Mouse (Mus musculus) kidney, adult 9 months (tissue): ENCODE results near the gene Ano6.

ENCODE experiments used
- DNase-seq: peaks from one replicate; pipeline ENCODE4 v3.0.0; 2022

The Ano6 gene

GRCm38 (mm10) chr15:95790529-95791071 lies at the start of gene Ano6:
Gene Ano6 (plus strand): TSS chr15:95790843.
- peak; percentile 94 for DNase-seq

GRCm38 (mm10) chr15:95742955-95743354 lies 47.7 kb upstream of the Ano6 start:
- DNase-seq: no peak

- DNase-seq: peak; percentile 39
Observed at GRCm38 (mm10) chr15:95743856-95744255, 46.8 kb upstream of the Ano6 start.

- no peak for DNase-seq
Observed at GRCm38 (mm10) chr15:95745346-95746106, 45.1 kb upstream of the Ano6 start.

- no peak for DNase-seq
Observed at GRCm38 (mm10) chr15:95746513-95746912, 44.1 kb upstream of the Ano6 start.

- DNase-seq: no peak
Observed at GRCm38 (mm10) chr15:95746955-95747931, 43.4 kb upstream of the Ano6 start.

- DNase-seq: no peak
Observed at GRCm38 (mm10) chr15:95749216-95749615, 41.4 kb upstream of the Ano6 start.

- no peak for DNase-seq
Observed at GRCm38 (mm10) chr15:95750038-95750437, 40.6 kb upstream of the Ano6 start.

- DNase-seq: no peak
Observed at GRCm38 (mm10) chr15:95751832-95752676, 38.6 kb upstream of the Ano6 start.

GRCm38 (mm10) chr15:95752677-95753019 lies 38.0 kb upstream of the Ano6 start:
- DNase-seq: no peak

GRCm38 (mm10) chr15:95753031-95753430 lies 37.6 kb upstream of the Ano6 start:
- DNase-seq: no peak

- DNase-seq: peak; percentile 58
Observed at GRCm38 (mm10) chr15:95757169-95757568, 33.5 kb upstream of the Ano6 start.

GRCm38 (mm10) chr15:95758069-95758468 lies 32.6 kb upstream of the Ano6 start:
- no peak for DNase-seq

- no peak for DNase-seq
Observed at GRCm38 (mm10) chr15:95758696-95759434, 31.8 kb upstream of the Ano6 start.

- DNase-seq: no peak
Observed at GRCm38 (mm10) chr15:95759857-95760256, 30.8 kb upstream of the Ano6 start.

GRCm38 (mm10) chr15:95761420-95761819 lies 29.2 kb upstream of the Ano6 start:
- DNase-seq: no peak

GRCm38 (mm10) chr15:95762661-95763303 lies 27.9 kb upstream of the Ano6 start:
- DNase-seq: peak; percentile 62

- DNase-seq: no peak
Observed at GRCm38 (mm10) chr15:95763464-95763863, 27.2 kb upstream of the Ano6 start.

GRCm38 (mm10) chr15:95765271-95765670 lies 25.4 kb upstream of the Ano6 start:
- peak; percentile 67 for DNase-seq

- DNase-seq: no peak
Observed at GRCm38 (mm10) chr15:95765936-95766335, 24.7 kb upstream of the Ano6 start.

GRCm38 (mm10) chr15:95767825-95768224 lies 22.8 kb upstream of the Ano6 start:
- peak; percentile 43 for DNase-seq
